23 mouse cellular contexts compared by ENCODE assay signal in the genomic region with DNA sequence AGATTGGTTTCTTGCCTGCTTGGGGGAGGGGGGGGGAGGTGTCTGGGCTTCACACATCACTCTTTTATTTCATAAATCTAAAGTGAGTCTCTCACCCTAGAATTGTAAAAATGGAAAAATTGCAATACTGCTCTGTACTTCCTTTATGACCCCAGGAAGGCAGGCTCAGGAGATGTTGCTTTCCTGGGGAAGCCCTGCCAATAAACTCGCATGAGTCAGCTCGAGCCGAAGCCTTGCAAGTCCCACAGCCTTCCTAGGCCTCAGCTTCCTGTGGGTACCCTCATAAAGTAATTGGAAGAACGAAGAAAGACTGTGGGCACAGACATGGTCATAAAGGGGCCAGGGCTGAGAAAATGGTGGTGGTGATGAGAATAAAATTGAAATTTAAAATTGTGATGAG.
DNase-seq lines count a peak whose midpoint lies in the region; ATAC-seq lines count a peak whose summit lies in the region.
"Had no signal": no experiment of that assay in that cellular context is flagged by ENCODE, and none has a peak within 500 bp of the region (broad histone marks: within the 10 kb centered on the region; RNA-seq: fewer than 3 reads in every experiment).

No protein-coding gene starts in this region.

- H3K36me3 ChIP-seq in kidney, embryonic 14.5 days (ENCODE audit: control insufficient read depth, insufficient read depth, low read length), result no peaks in the 10 kb centered on the region
- no peaks in the 10 kb centered on the region for H3K36me3 ChIP-seq in limb, embryonic 15.5 days
- H3K36me3 ChIP-seq: heart, embryonic 10.5 days; heart, embryonic 15.5 days; hindbrain, embryonic 12.5 days; limb, embryonic 12.5 days; liver, embryonic 13.5 days; midbrain, embryonic 13.5 days had no signal

- no peak overlapping the region for H3K4me2 ChIP-seq in kidney, embryonic 14.5 days (replicated peaks; ENCODE audit: low read depth, low read length)
- no peak overlapping the region for H3K4me2 ChIP-seq in limb, embryonic 15.5 days
- H3K4me2 ChIP-seq: forebrain, embryonic 13.5 days; heart, embryonic 15.5 days; hindbrain, embryonic 12.5 days; limb, embryonic 12.5 days; liver, embryonic 13.5 days; midbrain, embryonic 13.5 days had no signal

- 49% methylated on average over 4 of the region's 4 CpGs for WGBS in kidney, embryonic 14.5 days
- WGBS in limb, embryonic 15.5 days, result 22% methylated on average over 4 of the region's 4 CpGs

- H3K27ac ChIP-seq in kidney, embryonic 14.5 days (ENCODE audit: low read depth, low read length), result no peak overlapping the region
- no peak overlapping the region for H3K27ac ChIP-seq in limb, embryonic 15.5 days
- H3K27ac ChIP-seq: forebrain, embryonic 13.5 days; heart, embryonic 10.5 days; heart, embryonic 15.5 days; hindbrain, embryonic 12.5 days; limb, embryonic 12.5 days; liver, embryonic 13.5 days; midbrain, embryonic 13.5 days had no signal

- H3K9me3 ChIP-seq in kidney, embryonic 14.5 days (ENCODE audit: control insufficient read depth, low read length), result peaks cover 4% of the 10 kb centered on the region; the same call in 1 of the 2 replicates
- no peaks in the 10 kb centered on the region for H3K9me3 ChIP-seq in limb, embryonic 15.5 days
- H3K9me3 ChIP-seq: heart, embryonic 10.5 days; heart, embryonic 15.5 days; hindbrain, embryonic 12.5 days; midbrain, embryonic 13.5 days had no signal

- no peak overlapping the region for H3K4me3 ChIP-seq in kidney, embryonic 14.5 days (ENCODE audit: low read length)
- no peak overlapping the region for H3K4me3 ChIP-seq in limb, embryonic 15.5 days
- H3K4me3 ChIP-seq: forebrain, embryonic 13.5 days; heart, embryonic 10.5 days; heart, embryonic 15.5 days; hindbrain, embryonic 12.5 days; limb, embryonic 12.5 days; liver, embryonic 13.5 days; midbrain, embryonic 13.5 days had no signal

- no peak for ATAC-seq in kidney, embryonic 14.5 days (ENCODE audit: low FRiP score, low TSS enrichment)
- 0 out of 2 replicates have a peak, but pooled peaks have one; percentile 14 for ATAC-seq in limb, embryonic 15.5 days (ENCODE audit: insufficient number of reproducible peaks, low FRiP score, low TSS enrichment, low read depth)
- no peak for ATAC-seq in megakaryocyte, adult 5-6 weeks (ENCODE audit: poor library complexity, severe bottlenecking)
- ATAC-seq: activated CD4-positive, CD25-positive, alpha-beta regulatory T cell, adult 4 months; forebrain, embryonic 13.5 days; intestine, embryonic 16.5 days; lung, postnatal 0 days; midbrain, embryonic 13.5 days had no signal

- no peaks in the 10 kb centered on the region for H3K27me3 ChIP-seq in kidney, embryonic 14.5 days (ENCODE audit: control insufficient read depth, insufficient read depth, low read length)
- H3K27me3 ChIP-seq in limb, embryonic 15.5 days, result no peaks in the 10 kb centered on the region
- H3K27me3 ChIP-seq: forebrain, embryonic 13.5 days; heart, embryonic 15.5 days; hindbrain, embryonic 12.5 days; limb, embryonic 12.5 days; liver, embryonic 13.5 days; midbrain, embryonic 13.5 days had no signal

- H3K9ac ChIP-seq in kidney, embryonic 14.5 days (ENCODE audit: low read depth, low read length), result no peak overlapping the region
- no peak overlapping the region for H3K9ac ChIP-seq in limb, embryonic 15.5 days
- H3K9ac ChIP-seq: forebrain, embryonic 13.5 days; heart, embryonic 15.5 days; hindbrain, embryonic 12.5 days; limb, embryonic 12.5 days; liver, embryonic 13.5 days; midbrain, embryonic 13.5 days had no signal

- DNase-seq in adrenal gland, postnatal 14 days, result peak; percentile 31
- DNase-seq in adrenal gland, postnatal 4 days (ENCODE audit: low spot score in 2 of 2), result no peak
- peak; percentile 14 to 52 for DNase-seq in kidney, postnatal 25 days
- peak; percentile 39 for DNase-seq in 416B (ENCODE audit: low read depth)
- DNase-seq: cerebellum, adult 11 months; cerebellum, adult 9-10 months; cerebellum, postnatal 36 days; gastrocnemius, postnatal 10 days; liver, embryonic 13.5 days; lung, adult 18-20 months; lung, postnatal 4 days had no signal

- H3K4me1 ChIP-seq in kidney, embryonic 14.5 days (ENCODE audit: control insufficient read depth, insufficient read depth, low read length), result 0 out of 2 replicates have a peak, but pooled peaks cover 3% of the 10 kb centered on the region
- H3K4me1 ChIP-seq in limb, embryonic 15.5 days, result 0 out of 2 replicates have a peak, but pooled peaks cover 6% of the 10 kb centered on the region
- H3K4me1 ChIP-seq: forebrain, embryonic 13.5 days; heart, embryonic 15.5 days; hindbrain, embryonic 12.5 days; liver, embryonic 13.5 days; midbrain, embryonic 13.5 days had no signal

Comparison
In these comparisons a context has a peak if more than half of its experiments do, and no peak if none do; other contexts are left out.
1. DNase-seq: peak in adrenal gland, postnatal 14 days (single experiment), kidney, postnatal 25 days (2 of 2) and 416B (single experiment); none in adrenal gland, postnatal 4 days (0 of 2).